Mouse (Mus musculus) ovary, postnatal 10 days (tissue): ENCODE results near the gene Usp44.
A peak's percentile ranks its signal among the peaks of the same experiment; 100 is the strongest.

Experiments
- DNase-seq: peaks from one replicate; pipeline ENCODE4 v3.0.0; 2022; ENCODE audit warnings: low spot score

Gene Usp44

DNA sequence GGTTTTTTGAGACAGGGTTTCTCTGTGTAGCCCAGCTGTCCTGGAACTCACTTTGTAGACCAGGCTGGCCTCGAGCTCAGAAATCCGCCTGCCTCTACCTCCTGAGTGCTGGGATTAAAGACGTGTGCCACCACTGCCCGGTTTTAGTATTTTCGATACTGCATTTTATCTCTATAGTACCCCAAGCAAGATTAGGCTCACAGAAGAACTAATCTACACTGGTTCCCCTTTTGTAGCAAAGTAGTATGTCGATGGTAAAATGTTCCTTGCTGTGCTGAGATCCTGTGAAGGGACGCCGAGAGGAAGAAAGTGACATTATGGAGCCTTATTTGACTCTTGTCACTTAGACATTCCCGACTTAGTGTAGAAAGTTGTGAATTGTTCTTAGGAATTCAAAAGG lies 23.8 kb downstream of the Usp44 start:
- DNase-seq, result no peak

- DNase-seq, result no peak
Measured at GRCm38 (mm10) chr10:93856095-93856494, 24.7 kb downstream of the Usp44 start.

DNA sequence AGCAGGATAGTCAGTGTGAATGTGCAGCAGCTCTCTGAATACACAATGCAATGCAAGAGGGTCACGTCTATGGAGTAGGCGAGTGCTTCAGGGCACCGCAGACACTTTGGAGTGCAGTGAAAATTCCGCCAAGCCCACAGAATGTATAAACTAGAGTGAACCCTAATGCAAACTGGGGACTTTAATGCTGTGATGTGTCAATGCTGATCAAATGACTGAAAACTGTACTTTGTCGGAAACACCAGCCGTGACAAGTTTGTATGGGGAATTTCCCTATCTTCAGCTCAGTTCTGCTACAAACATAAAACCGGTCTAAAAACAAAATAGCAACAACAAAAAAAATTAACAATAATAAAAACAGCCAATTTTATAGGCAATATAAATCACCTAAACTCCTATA lies 37.0 kb downstream of the Usp44 start:
- DNase-seq, result no peak

GRCm38 (mm10) chr10:93868886-93869285 lies 37.5 kb downstream of the Usp44 start:
- DNase-seq, result no peak

GRCm38 (mm10) chr10:93876772-93877171 lies 45.4 kb downstream of the Usp44 start:
- no peak for DNase-seq

DNA sequence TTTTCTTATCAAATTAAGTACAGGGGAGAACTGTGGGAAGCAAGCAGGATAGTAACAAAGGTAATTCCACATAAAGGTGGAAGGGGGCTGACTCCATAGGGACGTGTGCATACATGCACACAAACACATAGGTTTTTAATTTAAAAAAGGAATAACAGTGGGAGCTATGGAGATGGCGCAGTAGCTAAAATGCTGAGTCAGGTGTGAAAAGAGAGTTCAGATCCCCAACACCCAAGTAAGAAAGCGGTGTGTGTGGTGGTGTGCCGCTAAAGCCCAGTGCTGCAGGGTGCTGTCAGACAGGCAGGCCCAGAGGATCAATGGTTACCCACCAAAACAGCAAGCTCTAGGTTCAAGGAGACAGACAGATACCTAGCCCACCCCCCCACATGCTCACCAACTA lies 47.4 kb downstream of the Usp44 start:
- no peak for DNase-seq

DNA sequence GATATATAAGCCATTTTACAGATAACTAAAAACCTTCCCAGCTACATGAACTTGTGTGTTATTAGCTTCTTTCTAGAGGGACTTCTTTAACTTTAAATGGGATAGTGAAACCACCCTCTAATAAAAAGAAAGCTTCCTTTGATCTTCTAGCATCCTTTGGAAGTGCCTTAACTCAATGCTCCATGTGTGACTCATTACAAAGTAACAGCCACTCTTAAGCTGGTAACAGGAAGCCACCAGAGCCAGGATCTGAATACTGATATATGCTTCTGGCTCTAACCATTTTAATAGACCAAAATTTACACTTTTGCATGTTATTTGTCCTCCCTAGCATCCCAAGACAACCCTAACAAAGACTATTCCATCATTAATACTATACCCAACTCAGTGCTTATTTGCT lies 50.6 kb downstream of the Usp44 start:
- DNase-seq, result no peak

DNA sequence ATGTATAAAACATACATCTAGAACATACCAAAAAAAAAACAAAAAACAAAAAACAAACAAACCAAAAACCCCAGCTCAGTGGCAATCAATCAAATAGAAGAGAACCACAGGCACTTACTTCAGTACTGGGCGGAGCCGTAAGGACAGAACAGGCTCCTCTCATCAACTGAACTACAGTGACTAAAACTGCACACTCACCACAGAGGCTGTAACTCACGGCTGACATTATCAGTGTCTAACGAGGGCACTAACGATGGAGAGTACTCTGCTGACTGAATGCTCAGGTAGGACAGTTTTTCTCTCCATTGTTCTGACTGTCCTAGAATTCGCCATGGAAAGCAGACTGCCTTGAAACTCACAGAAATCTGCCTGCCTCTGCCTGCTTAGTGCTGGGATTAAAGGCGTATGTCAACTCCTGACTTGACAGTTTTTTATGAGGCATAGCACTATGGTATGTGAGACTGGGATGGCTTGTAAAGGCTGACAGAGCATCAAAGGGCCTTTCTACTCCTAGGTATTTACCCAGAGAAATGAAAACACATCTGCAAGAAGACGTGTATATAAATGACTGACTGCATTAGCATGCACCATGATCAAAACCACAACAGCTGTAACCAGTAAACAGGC lies 51.5 kb downstream of the Usp44 start:
- no peak for DNase-seq

DNA sequence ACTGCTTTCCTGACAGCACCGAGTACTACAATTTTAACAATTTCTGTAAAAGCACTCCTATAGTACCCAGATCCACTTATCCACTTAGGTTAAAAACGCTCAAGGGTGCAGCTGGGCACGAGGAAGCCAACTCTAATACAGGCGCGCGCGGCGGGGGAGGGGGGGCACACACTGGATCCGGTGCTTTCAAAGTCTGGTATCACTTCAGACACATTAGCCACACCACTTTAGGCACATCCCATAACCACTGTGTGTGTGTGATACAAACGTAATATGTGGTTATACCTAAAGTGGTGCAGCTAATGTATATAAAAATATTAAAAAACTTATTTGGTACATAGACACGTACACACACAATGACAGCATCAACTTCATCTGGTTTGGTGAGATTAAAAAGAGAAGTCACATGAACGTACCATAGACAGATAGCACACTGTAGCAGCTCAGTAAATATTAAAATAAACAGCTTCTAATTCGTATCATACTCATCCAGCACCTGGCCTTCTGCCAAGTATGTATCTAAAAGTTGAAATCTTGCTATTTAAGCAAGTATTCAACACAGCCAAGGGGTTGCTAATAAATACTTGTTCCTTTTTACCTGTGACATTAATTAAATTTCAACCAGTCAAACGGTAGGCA lies 54.6 kb downstream of the Usp44 start:
- DNase-seq, result no peak

DNA sequence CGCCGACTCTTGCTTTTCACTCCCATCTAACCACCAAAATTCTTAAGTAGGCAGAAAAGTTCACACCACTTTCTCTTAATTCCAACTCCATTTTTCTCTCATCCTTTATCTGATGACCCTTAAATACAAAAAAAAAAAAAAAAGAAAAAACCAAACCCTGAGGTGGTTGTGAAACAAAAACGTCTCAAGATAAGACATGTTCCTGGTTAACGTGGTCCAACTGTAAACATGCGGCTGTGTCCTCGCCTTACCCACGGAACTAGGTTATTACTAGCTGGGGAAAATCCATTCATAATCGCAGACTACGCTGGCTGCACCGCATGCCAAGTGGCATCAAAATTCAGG lies 57.2 kb downstream of the Usp44 start:
- DNase-seq, result no peak

- DNase-seq, result no peak
Measured at GRCm38 (mm10) chr10:93888935-93889578, 57.7 kb downstream of the Usp44 start.

DNA sequence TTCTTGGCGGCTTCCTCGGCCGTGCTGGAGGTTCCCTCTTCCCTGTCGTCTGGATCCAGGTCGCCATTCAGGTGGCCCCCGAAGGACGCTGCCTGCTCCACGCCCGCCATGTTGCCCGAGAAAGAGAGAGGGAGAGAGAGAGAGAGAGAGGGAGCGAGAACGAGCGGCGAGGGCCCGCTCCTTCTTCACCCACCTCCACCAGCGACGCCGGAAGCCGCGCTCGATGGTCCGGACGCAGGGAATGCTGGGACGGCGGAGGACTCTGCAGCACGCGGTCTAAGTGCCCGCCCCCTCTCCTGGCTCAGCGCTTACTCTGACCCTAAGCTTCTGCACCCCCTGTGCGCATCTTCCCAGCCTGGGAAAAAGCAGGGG lies 58.2 kb downstream of the Usp44 start:
- DNase-seq, result peak; percentile 74

- no peak for DNase-seq
Measured at GRCm38 (mm10) chr10:93889976-93890375, 58.6 kb downstream of the Usp44 start.

DNA sequence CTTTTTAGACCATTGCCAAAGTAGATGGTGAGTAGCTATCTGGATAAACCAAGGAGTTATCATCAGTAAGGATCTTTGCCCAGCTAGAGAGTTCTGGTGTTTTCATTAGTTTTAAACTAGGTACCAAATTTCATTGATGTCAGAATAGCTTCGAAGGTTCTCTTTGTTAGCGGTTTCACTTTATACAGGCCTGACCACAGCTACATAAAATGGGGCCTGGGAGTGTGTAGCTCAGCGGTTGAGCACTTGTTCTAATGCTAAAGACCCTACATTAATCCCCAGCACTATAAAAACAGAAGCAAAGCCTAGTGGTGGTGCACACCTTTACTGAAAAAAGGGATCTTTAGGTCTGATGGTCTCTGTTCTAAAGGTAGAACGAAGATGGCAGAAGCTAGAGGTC lies 59.2 kb downstream of the Usp44 start:
- no peak for DNase-seq

- DNase-seq, result no peak
Measured at GRCm38 (mm10) chr10:93891031-93891430, 59.7 kb downstream of the Usp44 start.

DNA sequence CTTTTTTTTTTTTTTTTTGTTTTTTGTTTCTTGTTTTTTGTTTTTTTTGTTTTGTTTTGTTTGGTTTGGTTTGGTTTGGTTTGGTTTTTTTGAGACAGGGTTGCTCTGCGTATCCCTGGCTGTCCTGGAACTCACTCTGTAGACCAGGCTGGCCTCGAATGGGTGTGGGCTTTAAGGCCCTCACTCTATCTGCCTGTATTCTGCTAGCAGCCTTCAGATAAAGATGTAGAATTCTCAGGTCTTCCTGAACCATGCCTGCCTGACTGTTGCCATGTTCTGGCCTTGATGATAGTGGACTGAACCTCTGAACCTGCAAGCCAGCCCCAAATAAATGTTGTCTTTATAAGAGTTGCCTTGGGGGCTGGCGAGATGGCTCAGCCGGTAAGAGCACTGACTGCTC lies 61.2 kb downstream of the Usp44 start:
- no peak for DNase-seq

- no peak for DNase-seq
Measured at GRCm38 (mm10) chr10:93897043-93897646, 65.8 kb downstream of the Usp44 start, which contains the start of gene Metap2. Metap2 (minus strand) TSS chr10:93897093.

DNA sequence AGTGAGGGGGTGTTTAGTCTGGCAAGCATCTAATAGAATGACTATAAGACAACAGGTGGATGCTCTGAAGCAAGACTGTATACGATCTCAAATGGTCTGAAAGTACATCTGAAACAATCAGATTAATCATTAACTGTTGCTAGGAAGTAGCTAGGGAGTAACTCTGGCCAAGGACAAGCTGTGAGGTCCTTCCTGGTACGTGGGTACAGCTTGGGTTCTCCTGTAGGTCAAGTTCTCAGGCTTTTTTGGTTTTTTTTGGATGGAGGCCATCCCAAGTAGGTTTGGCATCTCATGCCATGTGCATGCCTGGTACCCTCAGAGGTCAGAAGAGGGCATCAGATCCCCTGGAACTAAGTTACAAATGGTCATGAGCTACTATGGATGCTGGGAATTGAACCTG lies 67.9 kb downstream of the Usp44 start:
- DNase-seq, result no peak

GRCm38 (mm10) chr10:93899907-93900306 lies 68.6 kb downstream of the Usp44 start:
- no peak for DNase-seq

GRCm38 (mm10) chr10:93907376-93907775 lies 76.0 kb downstream of the Usp44 start:
- no peak for DNase-seq
